Mouse (Mus musculus) monocyte, adult 5-6 weeks (primary cell): ENCODE measurements around the gene Gna12. TPM values are rescaled to one million over a fixed set of nuclear protein-coding genes. Genes with fewer than 3 reads are reported as not detected.

ENCODE experiments used
- ATAC-seq: fragments of 153-309, 156-312 bp; replicated peaks from 2 replicates; pipeline ENCODE4 v1.8.0; 2017; ENCODE audit warnings: mild to moderate bottlenecking; ENCODE audit not compliant: low TSS enrichment, insufficient number of reproducible peaks, severe bottlenecking, poor library complexity, low FRiP score
- total RNA-seq: library from RNA; stranded (forward); fragments of 200-1000, 200-491, 200-594 nt; gene quantifications from 3 replicates; pipeline ENCODE4 v1.2.3, GENCODE M21; 2017

Gna12 gene
- total RNA-seq, 1 experiment from 2014 or later: 10.1 TPM

GRCm38 (mm10) chr5:140736166-140736565 lies 94.1 kb downstream of the Gna12 start:
- no peak for ATAC-seq

GRCm38 (mm10) chr5:140735297-140735696 lies 94.9 kb downstream of the Gna12 start:
- peak; percentile 66 for ATAC-seq

- peak; percentile 72 for ATAC-seq
These were observed 96.9 kb downstream of the Gna12 start for GRCm38 (mm10) chr5:140733336-140733735.

- ATAC-seq: no peak
These were observed 98.0 kb downstream of the Gna12 start for GRCm38 (mm10) chr5:140732195-140732594.

- ATAC-seq: peak; percentile 73
These were observed 99.0 kb downstream of the Gna12 start for GRCm38 (mm10) chr5:140731040-140731797.

- ATAC-seq: no peak
These were observed 103.1 kb downstream of the Gna12 start for GRCm38 (mm10) chr5:140726946-140727740.

- no peak for ATAC-seq
These were observed 104.0 kb downstream of the Gna12 start for GRCm38 (mm10) chr5:140726062-140726839.

- ATAC-seq: no peak
These were observed 106.4 kb downstream of the Gna12 start, which contains the start of gene Amz1 for GRCm38 (mm10) chr5:140723822-140724221. Gene Amz1, plus strand, starts transcription at chr5:140724127.

GRCm38 (mm10) chr5:140722121-140722520 lies 108.1 kb downstream of the Gna12 start:
- ATAC-seq: peak; percentile 84

GRCm38 (mm10) chr5:140720773-140721172 lies 109.5 kb downstream of the Gna12 start:
- peak; percentile 77 for ATAC-seq

- no peak for ATAC-seq
These were observed 119.2 kb downstream of the Gna12 start for GRCm38 (mm10) chr5:140711040-140711439.

- no peak for ATAC-seq
These were observed 119.9 kb downstream of the Gna12 start for GRCm38 (mm10) chr5:140710315-140710714.

Other genes starting within 250 kb of the Gna12 start
- gene Lfng, start 223.1 kb downstream of the Gna12 start, total RNA-seq: 274 to 469 TPM (median 297 TPM) in 3 replicates
- gene Ttyh3, start 181.4 kb downstream of the Gna12 start, total RNA-seq: 12.6 to 29.2 TPM (median 15.6 TPM) in 3 replicates
- gene Iqce, start 128.1 kb downstream of the Gna12 start, total RNA-seq: 8.2 to 14.9 TPM (median 14.3 TPM) in 3 replicates
- 3.9 to 13.9 TPM (median 6.1 TPM) in 3 replicates for gene Brat1, start 125.4 kb downstream of the Gna12 start, total RNA-seq
- gene Amz1, start 106.3 kb downstream of the Gna12 start, total RNA-seq: 7.8 to 13.5 TPM (median 10.2 TPM) in 3 replicates
- gene Card11, start 170.2 kb upstream of the Gna12 start, total RNA-seq: 11.4 to 48.3 TPM (median 21.1 TPM) in 3 replicates